Mouse (Mus musculus) heart, embryonic 13.5 days (tissue): ENCODE measurements around the gene Pmpcb. TPM values are rescaled to one million over a fixed set of nuclear protein-coding genes. Genes with fewer than 3 reads are reported as not detected.

Experiments
- ATAC-seq: fragments of 200-750 bp; cut with Nextera tagmentation; 2 replicates; pipeline ENCODE4 v1.8.0; 2017; ENCODE audit warnings: moderate TSS enrichment; ENCODE audit not compliant: insufficient number of reproducible peaks, low FRiP score, low TSS enrichment; ENCODE audit errors: extremely low read depth
- H3K27ac ChIP-seq: fragments of 300-500 bp; sonication (generic); replicated peaks from 2 replicates; pipeline ENCODE4 v1.5.1; 2015; ENCODE audit warnings: moderate library complexity, mild to moderate bottlenecking, inconsistent platforms
- H3K27me3 ChIP-seq: fragments of 300-500 bp; sonication (generic); replicated peaks from 2 replicates; pipeline ENCODE4 v1.6.1; 2015; ENCODE audit warnings: mild to moderate bottlenecking, inconsistent platforms
- H3K36me3 ChIP-seq: fragments of 300-500 bp; sonication (generic); 2 replicates; pipeline ENCODE4 v1.6.1; 2015; ENCODE audit warnings: mild to moderate bottlenecking, inconsistent platforms
- H3K4me1 ChIP-seq: fragments of 300-500 bp; sonication (generic); 2 replicates; pipeline ENCODE4 v1.6.1; 2015; ENCODE audit warnings: inconsistent platforms
- H3K4me2 ChIP-seq: fragments of 300-500 bp; sonication (generic); 2 replicates; pipeline ENCODE4 v1.6.1; 2015; ENCODE audit warnings: inconsistent platforms, mild to moderate bottlenecking, moderate library complexity
- H3K4me3 ChIP-seq: fragments of 300-500 bp; sonication (generic); 2 replicates; pipeline ENCODE4 v1.5.1; 2015; ENCODE audit warnings: moderate library complexity, mild to moderate bottlenecking, inconsistent platforms
- H3K9ac ChIP-seq: fragments of 300-500 bp; sonication (generic); 2 replicates; pipeline ENCODE4 v1.6.1; 2015; ENCODE audit warnings: inconsistent platforms, mild to moderate bottlenecking, moderate library complexity
- H3K9me3 ChIP-seq: fragments of 300-500 bp; sonication (generic); 2 replicates; pipeline ENCODE4 v1.6.1; 2016; ENCODE audit warnings: inconsistent platforms
- WGBS: fragments of 180-500 bp; shearing (Covaris S2); methylation state at CpG from one replicate; pipeline ENCODE4 v1.1.7; 2015; ENCODE audit warnings: mixed read lengths; 5-methylcytosine and 5-hydroxymethylcytosine counted together
- polyA plus RNA-seq: library from polyadenylated mRNA; unstranded; fragments of >200 nt; fragmentation: Nextera tagmentation; extraction: Ambion mirVana; gene quantifications from 2 replicates; pipeline ENCODE4 v1.2.1, GENCODE M21; 2015

Pmpcb gene
- polyA plus RNA-seq, 1 experiment from 2014 or later: 131 TPM

DNA sequence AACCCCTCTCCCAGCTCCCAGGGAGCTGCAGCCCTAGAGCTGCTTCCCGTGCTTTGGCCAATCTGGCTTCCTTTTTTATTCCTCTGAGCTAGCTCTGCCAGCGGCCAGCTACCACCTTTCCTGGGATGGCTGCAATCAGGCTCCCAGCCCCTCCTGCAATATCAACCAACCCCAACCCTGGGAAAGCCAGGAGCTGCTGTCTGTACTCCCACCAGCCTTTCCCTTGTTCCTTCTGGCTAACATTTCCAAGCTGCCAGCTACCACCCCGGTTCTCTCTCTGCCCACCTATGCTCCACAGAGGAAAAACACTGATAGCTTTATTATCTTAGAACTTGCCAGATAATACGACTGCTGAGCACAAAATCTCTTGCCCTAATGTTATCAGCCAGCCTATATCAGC is 67.9 kb downstream of the Pmpcb start:
- Histone ChIP-seq H3K4me3 (no peak overlapping the region), H3K9me3 (no peaks in the 10 kb centered on the region), H3K9ac (no peak overlapping the region), H3K4me1 (no peaks in the 10 kb centered on the region), H3K36me3 (peaks cover 47% of the 10 kb centered on the region), H3K4me2 (no peak overlapping the region), H3K27me3 (no peaks in the 10 kb centered on the region), H3K27ac (no peak overlapping the region)
- 30% methylated on average over 4 of the region's 4 CpGs for WGBS
- no peak for ATAC-seq

Other genes starting within 250 kb of the Pmpcb start
- 11.2 and 14.3 TPM in 2 replicates for gene Lrrc17, start 193.6 kb upstream of the Pmpcb start, polyA plus RNA-seq
- gene Fbxl13, start 91.5 kb upstream of the Pmpcb start, polyA plus RNA-seq: 0.07 and 0.13 TPM in 2 replicates
- 20.4 and 21.9 TPM in 2 replicates for gene Armc10, start 91.3 kb upstream of the Pmpcb start, polyA plus RNA-seq
- 4.2 and 4.7 TPM in 2 replicates for gene Napepld, start 35.7 kb upstream of the Pmpcb start, polyA plus RNA-seq
- gene Dnajc2, start 48.1 kb downstream of the Pmpcb start, polyA plus RNA-seq: 46.8 and 51.9 TPM in 2 replicates
- 138 and 158 TPM in 2 replicates for gene Psmc2, start 48.1 kb downstream of the Pmpcb start, polyA plus RNA-seq
- gene Slc26a5, start 128.5 kb downstream of the Pmpcb start, polyA plus RNA-seq: not detected in 2 replicates